Mouse (Mus musculus): ENCODE measurements around the gene Kank4.
A peak's percentile ranks its signal among the peaks of the same experiment; 100 is the strongest.
"Not testable (repeated sequence)": the region's sequence is repeated elsewhere in the genome, so short reads cannot be mapped to it uniquely, and the experiment has no call there.

Kank4 gene

DNA sequence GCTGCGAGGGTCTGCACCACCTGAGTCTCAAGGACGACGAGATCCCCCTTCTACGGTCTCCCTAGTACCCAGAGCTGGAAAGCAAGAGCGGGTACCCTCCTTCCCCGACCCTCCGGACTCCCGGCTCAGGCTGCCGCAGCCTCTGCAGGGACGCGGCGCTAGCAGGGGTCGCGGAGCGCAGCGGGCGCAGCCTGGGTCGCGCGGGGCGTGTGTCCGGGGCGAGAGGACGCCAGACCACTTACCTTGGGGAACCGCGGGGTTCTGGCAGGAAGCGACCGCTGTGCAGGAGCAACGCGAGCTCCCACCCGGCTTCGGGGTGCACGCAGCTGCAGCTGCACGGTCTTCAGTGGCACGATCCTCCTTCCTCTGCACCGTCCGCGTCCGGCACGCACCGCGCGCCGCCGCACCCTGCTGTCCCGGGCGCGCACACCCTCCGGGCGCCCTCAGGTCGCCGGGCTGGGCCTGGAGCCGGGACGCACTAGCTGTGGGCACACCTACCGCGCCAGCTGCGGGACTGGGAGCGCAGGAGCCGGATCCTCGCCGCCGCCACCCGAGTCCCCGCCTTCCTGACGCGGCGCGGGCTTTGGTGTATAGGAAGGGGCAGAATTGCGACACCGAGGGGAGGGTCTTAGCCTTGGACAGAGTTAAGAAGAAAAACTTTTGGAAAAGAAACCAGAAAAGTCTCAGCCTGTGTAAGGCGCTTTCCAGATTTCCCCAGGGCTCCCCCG is at the start of gene Kank4:
Kank4 (minus strand) TSS at position 354 of the 728 bp plus-strand sequence.
- DNase-seq: peak; percentile 34

DNA sequence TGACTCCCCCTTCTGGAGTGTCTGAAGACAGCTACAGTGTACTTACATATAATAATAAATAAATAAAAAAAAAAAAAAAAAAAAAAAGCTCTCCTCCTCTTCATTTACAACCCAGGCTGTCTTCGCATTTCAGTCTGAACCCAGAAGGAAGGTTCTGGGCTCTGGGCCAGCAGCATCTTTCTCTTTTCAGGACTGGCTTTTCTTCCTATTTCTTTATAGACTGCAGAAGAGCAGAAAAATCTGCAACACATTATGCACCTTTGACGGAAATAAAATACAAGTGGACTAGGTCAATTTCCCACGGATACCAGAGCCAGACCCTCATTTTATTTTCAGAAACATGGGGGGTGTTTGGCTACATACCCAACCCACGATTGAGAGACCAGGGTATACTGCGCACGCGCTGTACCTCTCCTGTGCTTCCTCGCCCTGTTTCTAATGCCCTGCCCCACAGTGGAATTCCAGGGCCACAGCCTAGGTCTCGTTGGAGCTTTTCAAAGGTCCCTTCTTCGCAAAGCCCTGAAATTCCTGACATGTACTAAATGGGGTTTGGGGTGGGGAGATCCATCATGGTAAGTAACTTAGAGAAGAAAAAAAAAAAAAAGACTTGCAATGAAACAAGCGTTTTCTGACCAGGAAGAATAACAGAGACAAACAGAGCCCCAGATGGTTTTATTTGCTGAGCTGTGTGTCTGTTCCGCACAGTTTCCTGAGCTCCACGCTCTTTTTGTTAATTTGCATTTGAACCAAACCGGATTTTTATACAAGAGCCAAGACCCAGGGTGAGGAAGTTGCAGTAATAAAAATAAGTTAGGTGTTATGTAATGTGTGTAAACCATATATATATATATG is 48.3 kb upstream of the Kank4 start:
- DNase-seq: no peak

DNA sequence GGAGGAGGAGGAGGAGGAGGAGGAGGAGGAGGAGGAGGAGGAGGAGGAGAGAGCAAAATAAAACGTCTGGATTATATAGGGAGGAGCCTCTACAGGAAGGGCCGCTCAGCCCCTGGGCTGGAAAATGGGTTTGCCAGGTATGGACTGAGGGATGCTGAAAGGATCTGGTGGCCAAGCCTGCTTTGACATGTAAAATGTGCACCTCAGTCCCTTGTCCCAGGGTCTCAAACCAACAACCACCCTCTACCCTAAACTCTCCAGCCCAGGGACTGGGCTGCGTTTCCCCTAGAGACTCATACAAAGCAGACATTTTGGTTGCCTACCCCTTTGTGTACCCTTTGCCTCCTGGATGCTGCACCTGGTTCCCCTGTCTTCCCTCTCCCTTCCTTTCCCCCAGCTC is 47.2 kb upstream of the Kank4 start:
- no peak for DNase-seq

DNA sequence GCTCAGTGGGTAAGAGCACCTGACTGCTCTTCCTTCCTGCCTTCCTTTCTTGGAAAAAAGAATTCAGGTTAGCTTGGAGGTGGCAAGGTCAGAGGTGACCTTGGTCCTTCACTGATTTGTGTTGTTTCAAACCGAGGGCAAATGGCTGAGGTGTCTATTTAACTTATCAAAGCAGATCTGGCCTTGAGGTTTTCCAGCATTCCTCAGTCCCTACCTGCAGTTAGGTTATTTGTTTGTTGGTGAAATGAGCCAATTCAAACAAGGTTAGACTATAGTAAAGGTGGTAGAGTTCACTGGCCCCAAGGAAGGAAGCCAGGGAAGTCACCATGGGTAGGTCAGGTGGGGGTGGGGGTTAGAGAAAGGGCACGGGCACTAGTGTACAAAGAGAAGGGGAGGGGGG is 46.8 kb upstream of the Kank4 start:
- DNase-seq: no peak

DNA sequence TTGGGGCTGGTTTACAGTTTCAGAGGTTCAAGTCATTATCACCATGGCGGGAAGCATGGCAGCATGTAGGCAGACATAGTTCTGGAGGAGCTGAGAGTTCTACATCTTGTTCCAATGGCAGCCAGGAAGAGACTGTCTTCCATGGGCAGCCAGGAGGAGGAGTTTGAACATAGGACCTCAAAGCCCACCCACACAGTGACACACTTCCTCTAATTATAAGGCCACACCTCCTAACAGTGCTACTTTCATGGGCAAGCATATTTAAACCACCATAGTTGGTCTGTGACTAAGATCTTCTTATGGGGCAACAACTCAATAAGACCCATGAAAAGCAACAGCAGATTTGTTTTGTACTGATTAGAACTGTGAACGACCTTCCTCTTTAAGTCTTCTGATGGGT is 46.1 kb upstream of the Kank4 start:
- no peak for DNase-seq

DNA sequence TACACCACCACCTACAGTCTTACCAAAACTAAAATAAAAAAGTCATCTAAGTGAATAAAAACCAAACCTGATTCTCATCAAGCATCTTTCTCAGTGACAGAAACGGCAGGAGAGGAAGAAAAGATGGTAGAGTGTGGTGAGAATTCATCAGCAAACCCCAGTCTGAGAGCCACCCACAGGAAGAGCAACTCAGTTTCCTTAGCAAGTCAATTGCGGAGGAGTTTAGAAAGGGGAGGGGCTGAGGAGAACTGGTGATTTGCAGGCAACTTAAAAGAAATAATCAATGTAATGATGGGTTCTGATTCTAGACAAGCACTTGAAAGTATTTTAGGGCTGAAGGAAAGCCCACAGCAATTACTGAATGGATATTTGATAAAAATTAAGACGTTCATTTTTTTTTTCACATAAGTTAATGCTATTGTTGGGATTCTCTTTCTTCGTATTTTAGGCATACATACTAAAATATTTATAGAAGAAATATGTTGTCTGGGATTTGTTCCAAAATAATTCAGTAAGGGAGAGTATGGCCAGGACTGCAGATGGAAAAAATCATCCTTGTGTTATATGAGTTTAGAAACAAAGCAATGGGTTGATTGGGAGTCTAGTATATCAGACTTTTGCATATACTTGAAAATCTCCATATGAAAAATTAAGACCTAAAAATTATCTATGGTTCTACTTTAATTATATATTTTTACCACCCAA is 41.0 kb upstream of the Kank4 start:
- no peak for DNase-seq

DNA sequence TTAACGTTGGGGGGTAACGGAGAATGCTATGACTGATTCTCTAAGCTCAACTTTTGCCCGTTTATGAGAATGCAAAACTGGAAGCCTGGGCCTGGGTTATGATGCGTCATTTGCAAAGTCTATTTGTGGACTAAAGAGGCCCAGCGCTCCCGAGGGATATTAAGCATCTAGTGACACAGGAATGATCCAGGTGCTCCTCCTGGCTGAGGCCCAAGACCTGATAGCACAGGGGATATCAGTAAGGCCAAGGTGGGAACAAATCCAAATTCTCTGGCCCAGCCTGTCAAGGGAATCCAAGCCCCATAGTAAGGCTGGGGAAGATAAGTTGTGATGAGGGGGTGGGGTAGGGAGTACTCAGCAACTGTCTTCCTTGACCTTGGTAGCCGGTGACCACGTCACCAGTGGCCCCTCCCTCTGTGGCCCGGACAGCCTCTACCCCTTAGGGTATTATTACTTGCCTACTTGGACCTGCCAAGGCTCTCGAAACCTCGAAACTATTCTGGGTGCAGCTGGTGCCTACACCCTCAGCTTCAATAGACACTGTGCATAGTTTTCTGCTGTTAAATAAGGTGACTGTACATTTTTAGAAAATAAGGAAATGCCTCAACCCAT is 39.8 kb upstream of the Kank4 start:
- no peak for DNase-seq

DNA sequence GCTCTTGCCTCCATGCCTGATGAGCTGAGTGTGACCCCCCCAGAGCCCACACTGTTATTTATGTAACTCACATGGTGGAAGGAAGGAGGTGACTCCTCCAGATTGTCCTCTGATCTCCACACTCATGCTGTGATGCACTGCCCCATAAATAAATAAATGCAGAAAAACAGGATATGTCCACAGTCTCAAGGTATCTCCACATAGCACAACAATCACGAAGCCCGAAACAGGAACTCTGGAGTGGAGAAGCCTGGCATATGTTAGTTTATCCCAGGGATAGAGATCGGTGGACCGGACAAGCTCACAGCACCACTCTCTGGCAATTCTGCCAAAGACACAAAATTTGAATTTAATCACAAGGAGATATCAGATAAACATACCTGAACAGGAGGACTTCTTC is 36.6 kb upstream of the Kank4 start:
- no peak for DNase-seq

DNA sequence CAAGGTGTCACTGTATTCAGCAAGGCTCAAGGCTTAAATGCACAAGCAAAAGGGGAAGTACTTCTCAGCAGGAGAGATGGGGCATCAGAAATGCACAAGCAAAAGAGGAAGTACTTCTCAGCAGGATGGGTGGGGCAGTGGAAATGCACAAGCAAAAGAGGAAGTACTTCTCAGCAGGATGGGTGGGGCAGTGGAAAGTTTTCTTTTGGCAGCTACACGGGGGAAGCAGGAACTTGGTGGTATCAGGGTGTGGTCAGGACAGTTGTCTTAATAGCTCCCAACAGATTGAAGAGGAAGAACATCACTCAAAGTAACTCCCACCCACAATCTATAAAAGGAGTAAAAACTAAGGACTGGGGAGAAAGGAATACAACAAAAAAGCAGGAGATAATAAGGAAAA is 33.1 kb upstream of the Kank4 start:
- not testable (repeated sequence) for DNase-seq

DNA sequence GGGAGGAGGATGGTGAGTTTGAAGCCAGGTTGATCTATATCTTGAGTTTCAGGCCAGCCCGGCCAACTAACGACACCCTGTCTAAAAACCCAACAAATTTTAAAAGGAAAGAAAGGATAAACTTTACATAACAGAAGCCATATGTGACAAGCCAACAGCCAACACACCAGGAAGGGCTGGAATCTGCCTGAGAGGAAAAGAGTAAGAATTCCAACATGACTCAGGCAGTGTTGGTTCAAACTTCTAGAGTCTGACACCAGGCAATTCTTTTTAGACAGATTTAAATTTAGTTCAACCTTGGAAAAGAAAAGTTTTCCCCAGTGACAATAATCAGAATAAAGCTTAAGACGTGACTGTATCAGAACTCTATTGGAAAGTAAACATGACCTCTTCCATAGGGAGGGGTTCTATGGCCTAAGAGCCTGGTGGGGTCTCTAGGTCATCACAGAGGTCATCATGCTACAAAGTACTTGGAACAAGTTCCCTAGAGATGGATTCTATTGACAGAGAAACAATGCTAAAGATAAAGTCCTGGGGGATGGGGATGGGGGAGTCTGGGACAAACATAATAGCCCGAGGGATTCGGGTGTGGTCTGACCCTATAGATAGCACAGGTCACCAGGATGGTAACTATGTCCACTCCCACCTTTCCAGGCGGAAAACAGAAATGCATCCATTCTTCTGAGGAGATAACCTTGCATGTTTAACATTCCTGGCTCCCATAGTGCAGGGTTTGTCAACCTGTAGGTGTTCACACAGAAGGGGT is 30.0 kb upstream of the Kank4 start:
- no peak for DNase-seq

DNA sequence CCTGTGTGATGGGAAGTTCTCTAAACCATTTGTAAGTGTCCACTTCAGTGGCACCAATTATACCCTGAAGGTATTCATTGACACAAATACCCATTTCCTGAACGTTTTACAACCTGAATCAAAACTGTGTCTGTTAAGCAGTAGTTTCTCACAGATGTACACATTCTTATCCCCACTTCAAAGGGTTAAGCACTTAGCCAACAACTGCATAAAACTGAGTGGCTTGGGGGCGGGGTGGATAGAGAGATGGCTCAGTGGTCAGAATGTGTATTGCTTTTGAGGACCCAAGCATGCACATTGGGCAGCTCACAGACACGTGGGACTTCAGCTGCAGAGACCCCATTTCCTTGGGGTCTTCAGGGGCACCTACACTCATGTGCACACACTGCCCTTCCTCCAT is 29.1 kb upstream of the Kank4 start:
- DNase-seq: no peak

DNA sequence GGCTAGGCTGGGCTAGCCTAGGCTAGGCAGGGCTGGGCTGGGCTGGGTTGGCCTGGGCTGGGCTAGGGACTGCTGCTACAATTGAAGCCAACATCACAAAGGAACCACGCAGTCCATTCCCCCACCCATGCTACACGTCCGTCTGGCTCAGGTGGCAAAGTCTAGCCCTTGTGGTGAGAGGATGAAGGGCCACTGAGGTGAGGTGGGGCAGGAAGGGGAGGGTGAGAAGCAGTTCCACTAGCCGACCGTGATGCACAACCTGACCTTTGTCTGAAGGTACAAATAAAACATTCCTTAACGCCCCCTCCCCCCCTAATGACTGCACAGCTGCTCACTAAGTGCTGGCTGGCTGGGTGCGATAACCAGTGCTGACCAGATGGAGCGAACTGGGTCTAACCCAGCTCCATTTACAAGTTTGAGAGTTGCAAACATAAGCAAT is 28.4 kb upstream of the Kank4 start:
- DNase-seq: no peak

DNA sequence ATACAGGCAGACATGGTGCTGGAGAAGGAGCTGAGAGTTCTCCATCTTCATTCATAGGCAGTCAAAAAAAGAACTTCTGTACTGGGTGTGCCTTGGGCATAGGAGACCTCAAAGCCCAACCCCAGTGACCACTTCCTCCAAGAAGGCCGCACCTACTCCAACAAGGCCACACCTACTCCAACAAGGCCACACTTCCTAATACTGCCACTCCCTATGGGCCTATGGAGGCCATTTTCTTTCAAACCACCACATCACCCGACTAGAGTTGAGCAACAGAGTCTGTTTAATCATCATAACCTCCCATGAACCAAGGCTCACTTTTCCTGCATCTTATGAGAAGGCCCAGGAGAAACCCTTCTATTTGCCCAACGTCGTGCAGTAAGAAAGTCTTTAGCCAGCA is 27.9 kb upstream of the Kank4 start:
- no peak for DNase-seq

DNA sequence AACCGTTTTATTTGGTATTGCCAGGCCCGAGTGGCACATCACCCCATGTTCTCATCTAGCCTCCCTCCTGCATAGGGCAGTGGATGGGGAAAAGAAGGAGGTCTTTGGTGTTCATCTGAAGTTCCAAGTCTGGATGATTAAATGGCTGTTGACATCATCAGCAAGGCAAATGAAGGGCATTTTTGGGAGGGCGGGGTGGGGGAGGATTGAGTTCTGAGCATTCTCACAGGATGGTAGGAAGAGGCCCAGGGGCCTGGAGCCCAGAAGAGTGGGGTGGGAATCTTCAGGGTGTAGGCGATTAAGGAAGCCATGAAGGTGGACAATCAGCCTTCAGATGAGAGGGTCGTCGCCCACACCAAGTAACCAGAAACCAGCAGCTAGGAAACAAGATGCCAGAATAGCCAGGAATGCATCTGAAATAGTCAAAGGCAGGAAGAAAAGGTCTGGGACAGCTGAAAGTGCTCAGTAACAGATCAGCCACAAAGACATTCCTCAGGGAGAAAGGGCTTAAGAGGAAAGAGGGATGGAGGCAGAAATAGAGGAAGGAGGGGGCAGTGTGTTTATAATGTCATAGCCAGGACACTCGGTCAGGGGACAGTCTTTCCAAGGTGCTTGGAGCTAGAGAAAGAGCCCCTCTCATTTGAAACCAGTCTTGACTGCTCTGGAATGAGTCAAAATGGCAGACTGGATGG is 26.7 kb upstream of the Kank4 start:
- no peak for DNase-seq

DNA sequence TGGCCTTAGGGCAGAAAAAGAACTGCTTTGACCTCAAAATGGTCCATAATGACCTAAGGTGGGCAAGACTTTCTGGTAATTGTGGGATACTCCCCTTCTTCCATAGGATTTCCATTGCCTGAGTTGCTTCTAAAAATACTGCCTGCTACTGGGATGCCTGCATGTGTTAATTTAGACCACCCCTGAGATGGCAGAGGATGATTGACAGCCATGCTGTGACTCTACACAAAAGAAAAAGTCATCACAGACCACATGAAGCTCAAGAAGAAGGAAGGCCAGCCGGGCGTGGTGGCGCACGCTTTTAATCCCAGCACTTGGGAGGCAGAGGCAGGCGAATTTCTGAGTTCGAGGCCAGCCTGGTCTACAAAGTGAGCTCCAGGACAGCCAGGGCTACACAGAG is 23.9 kb upstream of the Kank4 start:
- not testable (repeated sequence) for DNase-seq

DNA sequence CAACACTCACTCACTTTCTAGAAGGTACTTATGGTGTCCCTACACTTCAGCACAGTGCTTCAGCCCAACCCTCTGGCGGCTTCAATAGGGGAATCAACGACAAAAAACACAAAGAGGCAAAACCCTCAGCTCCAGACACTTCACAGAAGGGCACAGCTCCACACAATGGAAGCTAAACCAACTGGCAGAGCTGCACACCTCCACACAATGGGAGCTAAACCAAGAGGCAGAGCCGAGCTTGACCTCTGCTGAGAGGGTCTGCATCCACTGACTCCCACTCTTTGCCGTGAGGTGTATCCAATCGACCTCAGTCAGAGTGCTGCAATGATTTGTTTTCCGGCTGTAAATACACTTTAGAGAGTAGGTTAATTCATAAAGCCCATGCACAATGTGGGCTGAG is 23.2 kb upstream of the Kank4 start:
- no peak for DNase-seq

DNA sequence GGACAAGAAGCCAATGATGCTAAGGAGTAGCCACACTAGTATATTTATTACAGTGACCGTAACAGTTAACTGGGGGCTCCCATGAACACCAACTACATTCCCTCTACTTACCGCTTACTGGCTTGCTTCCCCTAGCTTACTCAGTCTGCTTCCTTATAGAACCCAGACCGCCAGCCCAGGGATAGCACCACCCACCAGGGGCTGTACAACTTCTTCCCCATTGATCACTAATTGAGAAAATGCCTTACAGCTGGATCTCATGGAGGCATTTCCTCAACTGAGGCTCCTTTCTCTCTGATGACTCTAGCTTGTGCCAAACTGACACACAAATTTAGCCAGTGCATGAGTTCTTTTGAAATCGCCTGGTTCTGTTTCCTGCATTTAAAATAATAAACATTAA is 21.6 kb upstream of the Kank4 start:
- DNase-seq: no peak

DNA sequence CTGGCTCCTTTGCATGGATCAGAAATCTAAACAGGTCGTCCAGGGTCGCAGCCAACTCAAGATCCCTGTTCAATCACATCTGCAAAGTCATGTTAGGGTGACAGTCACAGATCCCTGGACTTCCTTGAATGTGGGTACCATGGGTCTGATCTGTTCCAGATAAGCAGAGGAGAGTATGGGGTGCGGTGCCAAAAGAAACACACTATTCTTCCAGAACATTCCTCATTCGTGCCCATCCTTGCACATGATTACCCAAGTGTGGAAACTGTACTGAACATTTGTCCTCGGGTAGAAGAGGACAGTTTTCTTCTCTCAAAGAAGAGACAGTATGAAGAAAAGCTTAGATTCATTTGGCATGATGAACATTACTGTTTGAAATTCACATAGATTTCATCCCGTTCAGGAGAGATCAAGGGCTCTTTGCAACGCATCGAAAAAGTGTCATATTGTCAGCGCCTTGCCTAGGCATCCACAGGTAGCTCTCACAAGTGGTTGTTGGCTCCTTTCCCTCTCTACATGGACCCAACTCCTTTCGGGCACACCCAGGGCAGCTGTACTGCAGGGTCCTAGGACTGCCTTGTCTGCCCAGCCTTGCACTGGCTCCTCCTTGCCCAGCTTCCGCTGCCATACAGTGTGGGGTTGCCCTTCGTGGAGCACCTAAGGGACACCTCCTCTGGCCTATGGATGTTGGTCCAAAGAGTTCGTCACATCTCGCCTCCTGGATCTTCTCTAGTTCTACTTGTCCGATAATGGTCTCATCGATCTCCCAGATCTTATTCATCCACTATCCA is 20.6 kb upstream of the Kank4 start:
- no peak for DNase-seq

DNA sequence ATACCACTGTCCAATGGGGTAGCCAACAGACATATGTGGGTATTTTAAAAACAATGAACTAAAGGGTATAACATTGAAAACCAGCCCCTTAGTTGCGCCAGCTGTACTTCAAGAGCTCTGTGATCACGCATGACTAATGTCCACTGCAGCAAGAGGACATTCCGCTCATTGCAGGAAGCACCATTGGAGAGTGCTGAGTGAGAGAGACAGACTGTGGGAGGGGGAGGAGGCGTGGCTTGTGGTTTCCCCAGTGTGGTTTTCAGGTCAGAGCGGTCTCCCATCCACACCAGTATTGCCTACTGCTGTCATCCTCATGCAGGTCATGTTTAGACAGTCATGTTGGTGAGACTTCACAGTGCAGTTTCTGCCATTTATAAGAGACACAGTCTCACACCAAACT is 19.2 kb upstream of the Kank4 start:
- peak; percentile 18 for DNase-seq

DNA sequence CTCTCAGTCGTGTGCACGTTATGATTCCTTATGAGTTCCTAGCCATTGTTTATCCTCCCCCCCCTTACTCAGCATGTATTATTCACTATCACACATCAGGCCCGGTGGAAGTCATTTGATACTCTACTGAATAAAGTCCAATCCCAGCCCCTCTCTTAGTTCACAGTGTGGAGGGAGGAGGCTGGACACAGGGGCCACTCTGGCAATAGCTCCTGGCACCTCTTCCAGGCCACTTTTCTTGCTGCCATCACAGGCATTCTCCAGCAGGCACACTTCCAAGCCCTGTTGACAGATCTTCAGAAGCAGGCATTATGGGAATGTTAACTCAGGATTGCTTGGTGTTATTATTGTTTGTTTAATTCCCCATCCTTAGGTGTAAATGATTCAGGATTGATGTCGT is 17.4 kb upstream of the Kank4 start:
- no peak for DNase-seq

DNA sequence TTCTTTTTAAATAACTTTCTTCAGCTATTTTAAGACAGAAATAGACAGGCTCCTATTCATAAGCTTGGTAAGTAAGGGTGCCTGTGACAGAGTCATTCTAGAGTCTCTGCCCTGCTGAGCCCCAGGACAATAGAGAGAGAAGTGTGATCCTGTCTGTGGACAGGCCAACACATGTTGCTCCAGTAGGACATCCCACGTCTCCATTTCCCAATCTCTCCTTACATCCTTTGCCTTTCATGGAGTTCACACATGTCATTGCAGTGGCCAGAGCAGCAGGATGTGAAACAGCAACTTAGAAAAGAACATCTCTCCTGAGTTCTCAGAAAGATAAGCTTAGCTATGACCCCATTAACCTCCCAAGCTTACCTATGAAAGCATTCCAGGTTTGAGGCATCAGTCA is 14.4 kb upstream of the Kank4 start:
- DNase-seq: no peak

Data from thymus, postnatal 25 days (tissue).